Mouse (Mus musculus) liver, adult 10 weeks (tissue): ENCODE results near the gene Olfr472. TPM values are rescaled to one million over a fixed set of nuclear protein-coding genes. Genes with fewer than 3 reads are reported as not detected.

Experiments
- polyA plus RNA-seq: library from polyadenylated mRNA; stranded (reverse); fragments of 350-450 nt; fragmentation: Illumina TruSeq; extraction: RNeasy Lipid Tissue Mini Kit (QIAGEN cat#74804); gene quantifications from one replicate; pipeline ENCODE4 v1.2.3, GENCODE M21; 2014; ENCODE audit warnings: low read depth, low replicate concordance

Olfr472 gene
- polyA plus RNA-seq = not detected

GRCm38 (mm10) chr7:107897602-107898001, at the start of gene Olfr472:
Gene Olfr472, plus strand, starts transcription at chr7:107897902.

GRCm38 (mm10) chr7:107930146-107930545, 32.4 kb downstream of the Olfr472 start, which contains the start of gene Olfr473:
Gene Olfr473, plus strand, starts transcription at chr7:107930446.

GRCm38 (mm10) chr7:107954343-107954742, 56.6 kb downstream of the Olfr472 start, which contains the start of gene Olfr474:
Gene Olfr474, plus strand, starts transcription at chr7:107954643.

Other genes with a start within 250 kb of the Olfr472 start
- not detected for gene Cyb5r2, start 139.9 kb upstream of the Olfr472 start, polyA plus RNA-seq
- gene Ovch2, start 96.7 kb upstream of the Olfr472 start, polyA plus RNA-seq = not detected
- gene Olfr467, start 85.6 kb upstream of the Olfr472 start, polyA plus RNA-seq = not detected
- not detected for gene Olfr469, start 72.4 kb upstream of the Olfr472 start, polyA plus RNA-seq
- not detected for gene Olfr470, start 50.4 kb upstream of the Olfr472 start, polyA plus RNA-seq
- gene Olfr473, start 32.5 kb downstream of the Olfr472 start, polyA plus RNA-seq = not detected
- not detected for gene Olfr474, start 56.7 kb downstream of the Olfr472 start, polyA plus RNA-seq
- not detected for gene Olfr476, start 66.9 kb downstream of the Olfr472 start, polyA plus RNA-seq
- not detected for gene Olfr477, start 88.8 kb downstream of the Olfr472 start, polyA plus RNA-seq
- not detected for gene Olfr478, start 136.1 kb downstream of the Olfr472 start, polyA plus RNA-seq
- not detected for gene Olfr479, start 152.8 kb downstream of the Olfr472 start, polyA plus RNA-seq
- not detected for gene Olfr480, start 169.4 kb downstream of the Olfr472 start, polyA plus RNA-seq
- not detected for gene Olfr481, start 182.0 kb downstream of the Olfr472 start, polyA plus RNA-seq
- gene Olfr482, start 199.7 kb downstream of the Olfr472 start, polyA plus RNA-seq = not detected
- not detected for gene Olfr483, start 202.9 kb downstream of the Olfr472 start, polyA plus RNA-seq
- not detected for gene Olfr484, start 229.5 kb downstream of the Olfr472 start, polyA plus RNA-seq